Mouse (Mus musculus): ENCODE data around the gene Evi2. TPM values are rescaled to one million over a fixed set of nuclear protein-coding genes. Genes with fewer than 3 reads are reported as not detected.

Gene Evi2
- total and polyA plus RNA-seq, 3 experiments, result 1.2 to 6.2 (median 2.8) TPM

DNA sequence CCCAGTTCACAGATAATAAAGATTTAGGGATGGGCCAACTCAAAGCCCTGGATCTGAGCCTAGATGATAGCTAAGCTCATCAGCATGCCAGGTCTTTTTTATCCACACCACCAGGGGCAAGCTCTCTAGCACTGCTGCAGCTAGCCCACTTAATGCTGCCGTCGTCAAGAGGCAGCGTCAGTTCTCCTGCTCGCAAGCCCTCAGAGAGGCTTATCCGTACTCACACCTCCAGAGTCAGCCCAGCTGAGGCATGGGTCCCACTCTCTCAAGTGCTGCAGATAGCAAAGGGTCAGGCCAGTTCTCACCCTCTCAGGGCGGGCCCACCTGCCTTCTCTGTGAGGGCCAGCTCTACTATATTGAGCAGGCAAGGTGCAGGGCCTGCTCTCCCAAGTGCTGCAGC lies 2.9 kb upstream of the Evi2 start:
- Histone ChIP-seq H3K79me2 (replicated peaks; ENCODE audit: control insufficient read depth, extremely low read depth, insufficient read depth, poor library complexity, severe bottlenecking) (peaks cover 13% of the 10 kb centered on the region), H3K4me1 (ENCODE audit: control insufficient read depth in 1 of 2, insufficient read depth in 2 of 2) (peaks cover 5 to 39% of the 10 kb centered on the region in 2 experiments; a peak in 3 of 4 replicates), H3K9me3 (replicated peaks; ENCODE audit: low read length) (no peaks in the 10 kb centered on the region), H3K9ac (ENCODE audit: insufficient read depth, low read depth) (no peak overlapping the region), H3K36me3 (replicated peaks in 1 of 2; ENCODE audit: control insufficient read depth in 1 of 2, insufficient read depth in 1 of 2, low read length in 1 of 2) (peaks cover 4 to 44% of the 10 kb centered on the region in 2 experiments), H3K27ac (ENCODE audit: insufficient read depth, low read depth) (no peak overlapping the region), H3K4me2 (ENCODE audit: insufficient read depth, low read depth, poor library complexity, severe bottlenecking) (no peak overlapping the region), H3K27me3 (replicated peaks) (no peaks in the 10 kb centered on the region), H3K4me3 (replicated peaks in 1 of 3; ENCODE audit: low read depth in 2 of 3, low read length in 2 of 3, poor library complexity in 1 of 3) (no peak overlapping the region)
- TF ChIP-seq TCF12 (IDR thresholded peaks at IDR 0.05; ENCODE audit: low read depth, low read length) (no peak), MXI1 (IDR thresholded peaks at IDR 0.05; ENCODE audit: low read depth, low read length) (no peak), SMC3 (IDR thresholded peaks at IDR 0.05; ENCODE audit: low read depth, low read length) (no peak), MEF2A (IDR thresholded peaks at IDR 0.05; ENCODE audit: borderline replicate concordance, low read depth, low read length) (no peak), USF1 (IDR thresholded peaks at IDR 0.05; ENCODE audit: low read depth, low read length) (no peak), ZMIZ1 (IDR thresholded peaks at IDR 0.05; ENCODE audit: low read depth, low read length) (no peak), EP300 (IDR thresholded peaks at IDR 0.05; ENCODE audit: low read length) (no peak)
- in situ Hi-C loops (cut with MboI; ENCODE audit: low pct_ligation_motif_present, low pct_unique_long_range_greater_than_20kb, low sequenced_read_pairs), result no loop called here
- dilution Hi-C loops (cut with MboI; ENCODE audit: extremely low pct_ligation_motif_present, extremely low pct_unique_long_range_greater_than_20kb, low sequenced_read_pairs), result no loop called here
- DNase-seq (ENCODE audit: extremely low read depth), result no peak

DNA sequence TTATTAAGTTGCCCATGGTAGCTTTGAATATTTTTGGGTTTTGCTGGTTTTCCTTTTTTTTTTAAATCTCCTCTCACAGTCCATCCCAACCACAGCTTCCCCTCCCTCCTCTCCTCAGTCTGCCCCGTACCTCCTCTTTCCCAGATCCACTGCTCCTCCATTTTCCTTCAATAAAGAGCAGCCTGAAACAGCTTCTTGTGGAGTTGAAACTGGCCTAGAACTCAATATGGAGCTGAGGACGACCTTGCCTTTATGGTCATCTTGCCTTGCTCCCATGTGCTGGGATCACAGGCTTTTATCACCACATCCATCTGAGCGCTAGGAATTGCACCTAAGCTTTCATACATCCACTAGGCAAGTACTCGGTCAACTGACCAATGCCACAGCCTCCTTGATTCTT lies 1.1 kb upstream of the Evi2 start:
- Histone ChIP-seq H3K4me3 (replicated peaks in 1 of 3; ENCODE audit: low read depth in 2 of 3, low read length in 2 of 3, poor library complexity in 1 of 3) (no peak overlapping the region), H3K4me1 (ENCODE audit: control insufficient read depth in 1 of 2, insufficient read depth in 2 of 2) (peaks cover 9 to 51% of the 10 kb centered on the region in 2 experiments; a peak in 3 of 4 replicates), H3K79me2 (replicated peaks; ENCODE audit: control insufficient read depth, extremely low read depth, insufficient read depth, poor library complexity, severe bottlenecking) (peaks cover 13% of the 10 kb centered on the region), H3K9me3 (replicated peaks; ENCODE audit: low read length) (no peaks in the 10 kb centered on the region), H3K27ac (ENCODE audit: insufficient read depth, low read depth) (no peak overlapping the region), H3K9ac (ENCODE audit: insufficient read depth, low read depth) (no peak overlapping the region), H3K36me3 (replicated peaks in 1 of 2; ENCODE audit: control insufficient read depth in 1 of 2, insufficient read depth in 1 of 2, low read length in 1 of 2) (peaks cover 7 to 45% of the 10 kb centered on the region in 2 experiments), H3K4me2 (ENCODE audit: insufficient read depth, low read depth, poor library complexity, severe bottlenecking) (no peak overlapping the region), H3K27me3 (replicated peaks) (no peaks in the 10 kb centered on the region)
- DNase-seq (ENCODE audit: extremely low read depth), result no peak
- TF ChIP-seq MAX (IDR thresholded peaks at IDR 0.05; ENCODE audit: low read length), result no peak
- TF ChIP-seq RAD21 (IDR thresholded peaks at IDR 0.05; ENCODE audit: low read depth, low read length), result no peak
- no peak for TF ChIP-seq JUND (conservative IDR thresholded peaks at IDR 0.05; ENCODE audit: low read depth, low read length)
- TF ChIP-seq UBTF (IDR thresholded peaks at IDR 0.05; ENCODE audit: low read depth, low read length), result no peak
- no peak for TF ChIP-seq USF2 (conservative IDR thresholded peaks at IDR 0.05; ENCODE audit: low read depth, low read length)
- TF ChIP-seq ZNF384 (IDR thresholded peaks at IDR 0.05; ENCODE audit: low read depth, low read length), result no peak
- TF ChIP-seq ETS1 (conservative IDR thresholded peaks at IDR 0.05; ENCODE audit: low read depth, low read length), result no peak
- TF ChIP-seq GABPA (IDR thresholded peaks at IDR 0.05; ENCODE audit: insufficient replicate concordance, low read depth, low read length), result no peak
- TF ChIP-seq SIN3A (IDR thresholded peaks at IDR 0.05; ENCODE audit: low read length), result no peak
- TF ChIP-seq TBP (conservative IDR thresholded peaks at IDR 0.05; ENCODE audit: low read depth, low read length), result no peak
- no peak for TF ChIP-seq CHD1 (IDR thresholded peaks at IDR 0.05; ENCODE audit: low read depth, low read length)
- no peak for TF ChIP-seq KAT2A (IDR thresholded peaks at IDR 0.05; ENCODE audit: insufficient replicate concordance, low read length)
- no peak for TF ChIP-seq MAFK (IDR thresholded peaks at IDR 0.05; ENCODE audit: insufficient replicate concordance, low read length)
- TF ChIP-seq NRF1 (IDR thresholded peaks at IDR 0.05; ENCODE audit: low read depth, low read length), result no peak
- no peak for TF ChIP-seq USF1 (IDR thresholded peaks at IDR 0.05; ENCODE audit: low read depth, low read length)
- TF ChIP-seq JUN (IDR thresholded peaks at IDR 0.05; ENCODE audit: insufficient read depth, low read depth, low read length), result no peak
- TF ChIP-seq ZC3H11A (IDR thresholded peaks at IDR 0.05; ENCODE audit: low read depth, low read length), result no peak
- no peak for TF ChIP-seq ZKSCAN1 (IDR thresholded peaks at IDR 0.05; ENCODE audit: borderline replicate concordance, low read depth, low read length)
- in situ Hi-C loops (cut with MboI; ENCODE audit: low pct_ligation_motif_present, low pct_unique_long_range_greater_than_20kb, low sequenced_read_pairs), result no loop called here
- dilution Hi-C loops (cut with MboI; ENCODE audit: extremely low pct_ligation_motif_present, extremely low pct_unique_long_range_greater_than_20kb, low sequenced_read_pairs), result no loop called here

All from CH12.LX (cell line).